Mouse (Mus musculus) adrenal gland, adult 18-20 months (tissue): ENCODE measurements around the gene Xrcc3. TPM values are rescaled to one million over a fixed set of nuclear protein-coding genes. Genes with fewer than 3 reads are reported as not detected.

Experiments used
- DNase-seq, 2 experiments: peaks; one replicate each; pipeline ENCODE4 v3.0.0; 2021 to 2022; ENCODE audit warnings: low spot score in 2 of 2
- total RNA-seq, 2 experiments: library from RNA; stranded (reverse); gene quantifications; 1 replicate in 1 of 2; 2 replicates in 1 of 2; pipeline ENCODE4 v1.2.3; 2021

Gene Xrcc3
- total RNA-seq, 2 experiments from 2014 or later, result 13.0 to 13.7 TPM

DNA sequence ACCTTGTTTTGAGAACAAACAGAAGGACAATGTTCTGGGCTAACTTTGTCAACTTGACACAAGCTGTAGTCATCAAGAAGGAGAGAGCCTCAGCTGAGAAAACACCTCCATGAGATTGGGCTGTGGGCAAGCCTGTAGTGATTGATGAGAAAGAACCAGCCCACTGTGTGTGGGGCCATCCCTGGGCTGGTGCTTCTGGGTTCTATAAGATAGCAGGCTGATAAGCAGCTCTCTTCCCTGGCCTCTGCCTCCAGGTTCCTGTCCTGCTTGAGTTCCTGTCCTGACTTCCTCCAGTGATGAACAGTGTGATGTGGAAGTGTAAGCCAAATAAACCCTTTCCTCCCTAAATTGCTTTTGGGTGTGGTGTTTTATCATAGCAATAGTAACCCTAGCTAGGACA lies 59.0 kb downstream of the Xrcc3 start:
- no peak for DNase-seq

GRCm38 (mm10) chr12:111753347-111753746 lies 60.3 kb downstream of the Xrcc3 start:
- DNase-seq, result no peak

Other genes with a start within 250 kb of the Xrcc3 start
- gene Mark3, start 239.3 kb downstream of the Xrcc3 start, total RNA-seq, result 10 to 100 TPM; 75.0 to 88.1 TPM
- gene Ckb, start 141.5 kb downstream of the Xrcc3 start, total RNA-seq, result 10 to 100 TPM; 45.2 to 76.0 TPM
- gene Trmt61a, start 135.8 kb downstream of the Xrcc3 start, total RNA-seq, result 10 to 100 TPM; 16.3 to 20.1 TPM
- gene Bag5, start 100.6 kb downstream of the Xrcc3 start, total RNA-seq, result 10 to 100 TPM; 43.1 to 43.7 TPM
- 10 to 100 TPM; 61.0 to 61.3 TPM for gene Apopt1, start 100.6 kb downstream of the Xrcc3 start, total RNA-seq
- gene Klc1, start 55.0 kb downstream of the Xrcc3 start, total RNA-seq, result 100 to 1,000 TPM in 1 of 2 experiments, 10 to 100 TPM in 1; 93.1 to 126 TPM
- 100 to 1,000 TPM in 1 of 2 experiments, 10 to 100 TPM in 1; 84.6 to 101 TPM for gene Zfyve21, start 297 bp upstream of the Xrcc3 start, total RNA-seq
- gene Ppp1r13b, start 94.2 kb upstream of the Xrcc3 start, total RNA-seq, result 10 to 100 TPM; 16.2 to 19.4 TPM
- 100 to 1,000 TPM; 359 to 454 TPM for gene Atp5mpl, start 153.1 kb upstream of the Xrcc3 start, total RNA-seq
- gene Tdrd9, start 157.7 kb upstream of the Xrcc3 start, total RNA-seq, result under 1 TPM in 1 of 2 experiments, not detected in 1; 0.30 TPM
- not detected for gene Rd3l, start 167.4 kb upstream of the Xrcc3 start, total RNA-seq